Mouse (Mus musculus) frontal cortex, postnatal 14 days (tissue): ENCODE data around the gene Ctsl.
A peak's percentile ranks its signal among the peaks of the same experiment; 100 is the strongest.

ENCODE experiments used
- DNase-seq, 2 experiments: peaks; one replicate each; pipeline ENCODE4 v3.0.0; 2022; ENCODE audit warnings: low spot score in 2 of 2

Gene Ctsl

GRCm38 (mm10) chr13:64373695-64374094 lies 3.0 kb upstream of the Ctsl start:
- peak in 1 of 2 experiments; percentile 12 for DNase-seq

- no peak for DNase-seq
Observed at GRCm38 (mm10) chr13:64369805-64370172, 901 bp downstream of the Ctsl start.

GRCm38 (mm10) chr13:64368596-64368995 lies 2.1 kb downstream of the Ctsl start:
- no peak for DNase-seq

GRCm38 (mm10) chr13:64367615-64368014 lies 3.1 kb downstream of the Ctsl start:
- DNase-seq = no peak

- no peak for DNase-seq
Observed at GRCm38 (mm10) chr13:64365326-64365725, 5.4 kb downstream of the Ctsl start.

GRCm38 (mm10) chr13:64364258-64364657 lies 6.4 kb downstream of the Ctsl start:
- no peak for DNase-seq

GRCm38 (mm10) chr13:64362139-64362538 lies 8.6 kb downstream of the Ctsl start:
- DNase-seq = no peak

- DNase-seq = no peak
Observed at GRCm38 (mm10) chr13:64361020-64361419, 9.7 kb downstream of the Ctsl start.

- DNase-seq = no peak
Observed at GRCm38 (mm10) chr13:64359702-64360101, 11.0 kb downstream of the Ctsl start.

- DNase-seq = no peak
Observed at GRCm38 (mm10) chr13:64358476-64358875, 12.2 kb downstream of the Ctsl start.

- DNase-seq = no peak
Observed at GRCm38 (mm10) chr13:64357389-64357788, 13.3 kb downstream of the Ctsl start.

- DNase-seq = no peak
Observed at GRCm38 (mm10) chr13:64349474-64349873, 21.2 kb downstream of the Ctsl start.

- peak; percentile 8 to 11 for DNase-seq
Observed at GRCm38 (mm10) chr13:64344082-64344501, 26.6 kb downstream of the Ctsl start.

GRCm38 (mm10) chr13:64343598-64343997 lies 27.1 kb downstream of the Ctsl start:
- DNase-seq = no peak

- no peak for DNase-seq
Observed at GRCm38 (mm10) chr13:64335546-64336132, 35.1 kb downstream of the Ctsl start.

- DNase-seq = no peak
Observed at GRCm38 (mm10) chr13:64333102-64333501, 37.6 kb downstream of the Ctsl start.

GRCm38 (mm10) chr13:64332321-64332720 lies 38.4 kb downstream of the Ctsl start:
- DNase-seq = no peak

- DNase-seq = no peak
Observed at GRCm38 (mm10) chr13:64322561-64323281, 48.0 kb downstream of the Ctsl start.

GRCm38 (mm10) chr13:64320334-64320733 lies 50.4 kb downstream of the Ctsl start:
- DNase-seq = no peak

GRCm38 (mm10) chr13:64319782-64320181 lies 50.9 kb downstream of the Ctsl start:
- DNase-seq = no peak

- no peak for DNase-seq
Observed at GRCm38 (mm10) chr13:64318355-64318754, 52.3 kb downstream of the Ctsl start.

GRCm38 (mm10) chr13:64315483-64316050 lies 55.1 kb downstream of the Ctsl start:
- no peak for DNase-seq

GRCm38 (mm10) chr13:64314041-64314440 lies 56.6 kb downstream of the Ctsl start:
- no peak for DNase-seq
